Mouse (Mus musculus): Measurements from ENCODE around the gene Cacna1g. TPM values are rescaled to one million over a fixed set of nuclear protein-coding genes. Genes with fewer than 3 reads are reported as not detected.

The Cacna1g gene
- polyA plus RNA-seq (2014; fragmentation: Illumina TruSeq; extraction: RNeasy Lipid Tissue Mini Kit (QIAGEN cat#74804); ENCODE audit: low read depth, low replicate concordance): 28.5 TPM

DNA sequence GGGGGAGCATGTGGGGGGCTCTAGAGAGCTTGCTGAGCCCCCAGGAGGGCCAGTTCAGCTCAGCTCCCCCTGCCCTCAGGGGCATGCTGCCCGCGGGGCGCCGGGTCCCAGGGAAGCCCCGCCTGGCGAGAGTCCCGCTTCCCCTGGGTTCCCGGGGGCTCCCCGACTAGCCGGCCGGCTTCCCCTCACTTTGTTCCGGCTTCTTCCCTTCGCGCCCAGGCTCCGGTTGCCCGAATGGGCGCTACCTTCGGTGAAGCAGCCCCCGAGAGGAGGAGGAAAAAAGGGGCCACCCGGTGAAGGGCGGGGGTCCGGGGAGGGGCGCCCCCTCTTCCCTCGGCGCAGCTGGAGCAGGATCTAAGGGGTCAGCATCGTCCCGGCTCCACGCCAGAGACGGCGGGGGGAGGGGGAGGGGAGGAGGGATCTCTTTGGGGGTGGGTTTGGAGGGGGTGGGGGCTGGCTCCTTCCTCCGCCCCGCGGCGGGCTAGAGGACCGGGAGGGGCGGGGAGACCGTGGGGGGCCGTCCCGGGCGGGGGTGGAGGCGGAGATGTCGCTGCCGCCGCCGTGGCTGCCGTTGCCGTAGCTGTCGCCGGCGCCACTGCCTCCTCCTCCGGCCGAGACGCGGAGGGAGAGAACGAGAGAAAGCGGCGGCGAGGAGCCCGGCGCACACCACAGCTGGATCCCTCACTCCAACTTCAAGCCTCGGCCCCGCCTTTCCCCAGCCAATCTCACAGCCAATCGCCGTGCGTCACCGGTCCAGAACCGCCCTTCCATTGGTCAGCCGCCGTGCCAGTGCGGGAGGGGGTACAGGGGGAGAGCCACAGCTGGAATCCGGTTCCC, at the start of gene Cacna1g:
TSS of gene Cacna1g (minus strand) at position 492 of the 837 bp plus-strand sequence.

DNA sequence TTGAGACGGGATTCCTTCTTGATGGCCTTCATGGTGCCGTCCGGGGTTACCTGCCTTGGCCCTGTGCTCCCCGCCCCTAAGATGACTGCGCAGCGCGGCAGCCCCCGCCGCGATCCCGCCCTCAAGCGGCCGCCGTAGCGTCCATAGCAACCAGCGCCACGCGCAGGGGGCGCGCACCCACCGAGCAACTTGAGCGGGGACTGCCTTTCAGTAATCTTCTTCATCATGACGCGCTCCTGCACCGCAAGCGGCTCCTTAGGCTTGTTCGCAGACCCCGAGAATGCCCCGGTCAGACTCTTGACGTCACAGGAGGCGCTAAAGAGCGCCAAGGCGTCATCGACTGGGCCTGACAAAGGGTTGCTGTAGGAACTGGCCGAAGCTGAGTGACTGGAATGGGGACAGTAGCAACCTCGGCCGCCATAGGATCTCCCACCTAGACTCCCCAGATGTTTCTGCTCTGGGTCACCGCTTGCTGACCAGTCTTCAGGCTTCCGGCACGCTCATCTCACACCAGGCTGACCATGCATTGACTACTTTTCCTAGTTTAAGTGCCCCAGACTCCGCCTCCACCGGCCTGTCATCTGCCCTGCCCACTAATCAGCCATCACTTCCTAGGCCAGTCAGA, 47.3 kb upstream of the Cacna1g start, which contains the start of gene Mycbpap:
TSS of gene Mycbpap (minus strand) at position 524 of the 625 bp plus-strand sequence.

DNA sequence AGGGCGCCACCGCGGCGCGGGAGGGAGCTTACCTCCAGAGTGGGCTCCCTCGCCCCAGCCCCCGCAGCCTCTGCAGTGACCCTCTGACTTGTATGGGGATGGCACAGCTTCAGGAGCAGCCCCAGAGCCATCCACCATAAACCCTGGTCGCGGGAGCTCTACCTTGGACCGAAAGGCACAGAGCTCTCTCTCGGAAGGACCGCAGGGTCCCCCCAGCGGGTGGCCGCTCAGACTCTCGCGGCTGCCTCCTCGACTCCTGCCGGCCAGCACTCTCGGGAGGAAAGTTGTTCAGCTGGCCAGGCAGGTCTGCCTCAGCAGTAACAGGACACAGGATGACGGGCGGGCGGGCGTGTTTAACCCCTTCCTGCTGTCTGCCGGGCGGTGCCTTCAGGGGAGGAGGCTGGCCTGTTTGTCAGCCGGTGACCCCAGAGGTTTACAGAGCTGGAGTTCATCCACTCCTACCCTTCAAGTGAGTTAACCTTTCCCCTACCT, 25.7 kb upstream of the Cacna1g start, which contains the start of gene Epn3:
TSS of gene Epn3 (minus strand) at position 314 of the 492 bp plus-strand sequence.

DNA sequence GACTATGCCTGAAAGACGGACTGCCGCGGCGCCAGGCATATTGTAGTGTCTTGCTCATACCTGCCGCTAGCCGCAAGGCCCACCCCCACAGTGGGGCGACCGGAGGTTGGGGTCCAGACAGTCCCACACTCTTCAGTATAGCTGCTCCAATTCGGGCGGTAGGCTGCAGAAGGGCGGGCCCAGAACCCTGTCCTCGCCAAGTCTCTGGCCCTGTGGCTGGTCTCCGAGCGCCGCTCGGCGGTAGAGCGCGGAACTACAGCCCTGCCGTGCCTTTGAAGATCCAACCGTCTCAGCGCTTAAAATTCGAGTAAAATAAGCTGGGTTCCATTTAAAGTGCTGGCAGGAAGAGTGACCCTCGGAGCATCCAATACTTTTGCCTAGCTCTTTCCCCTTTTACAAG, 12.0 kb upstream of the Cacna1g start, which contains the start of gene Spata20:
TSS of gene Spata20 (minus strand) at position 179 of the 400 bp plus-strand sequence.

DNA sequence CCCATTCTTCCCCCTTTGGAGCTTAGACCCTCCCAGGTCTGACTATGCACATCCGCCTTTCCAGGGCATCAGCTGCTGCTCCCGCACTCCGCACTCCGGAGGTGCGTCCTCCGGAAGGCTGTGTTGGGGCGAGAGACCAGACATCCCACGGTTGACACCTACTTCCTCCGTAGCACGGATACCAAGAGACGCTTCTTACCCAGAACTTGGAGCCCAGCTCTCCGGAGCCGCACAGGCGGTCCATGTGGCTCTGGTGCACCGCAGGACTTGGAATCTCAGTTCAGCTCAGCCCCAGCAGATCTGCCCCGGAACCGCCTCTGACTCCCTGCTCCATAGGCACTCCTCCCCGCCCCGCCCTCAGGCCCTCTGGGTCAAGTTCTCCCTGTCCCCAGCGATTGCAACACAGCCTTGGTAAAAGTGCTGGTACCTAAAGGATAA, 81.3 kb downstream of the Cacna1g start, which contains the start of gene Abcc3:
TSS of gene Abcc3 (minus strand) at position 326 of the 438 bp plus-strand sequence.

Other genes starting within 250 kb of the Cacna1g start
- gene Wfikkn2, start 228.2 kb downstream of the Cacna1g start, polyA plus RNA-seq (2014; fragmentation: Illumina TruSeq; extraction: RNeasy Lipid Tissue Mini Kit (QIAGEN cat#74804); ENCODE audit: low read depth, low replicate concordance): 6.1 TPM
- not detected for gene Gm21885, start 192.3 kb downstream of the Cacna1g start, polyA plus RNA-seq (2014; fragmentation: Illumina TruSeq; extraction: RNeasy Lipid Tissue Mini Kit (QIAGEN cat#74804); ENCODE audit: low read depth, low replicate concordance)
- 70.5 TPM for gene Luc7l3, start 152.2 kb downstream of the Cacna1g start, polyA plus RNA-seq (2014; fragmentation: Illumina TruSeq; extraction: RNeasy Lipid Tissue Mini Kit (QIAGEN cat#74804); ENCODE audit: low read depth, low replicate concordance)
- gene Ankrd40, start 146.2 kb downstream of the Cacna1g start, polyA plus RNA-seq (2014; fragmentation: Illumina TruSeq; extraction: RNeasy Lipid Tissue Mini Kit (QIAGEN cat#74804); ENCODE audit: low read depth, low replicate concordance): 316 TPM
- 1.2 TPM for gene Abcc3, start 81.2 kb downstream of the Cacna1g start, polyA plus RNA-seq (2014; fragmentation: Illumina TruSeq; extraction: RNeasy Lipid Tissue Mini Kit (QIAGEN cat#74804); ENCODE audit: low read depth, low replicate concordance)
- 0.21 TPM for gene Spata20, start 12.0 kb upstream of the Cacna1g start, polyA plus RNA-seq (2014; fragmentation: Illumina TruSeq; extraction: RNeasy Lipid Tissue Mini Kit (QIAGEN cat#74804); ENCODE audit: low read depth, low replicate concordance)
- gene Epn3, start 25.8 kb upstream of the Cacna1g start, polyA plus RNA-seq (2014; fragmentation: Illumina TruSeq; extraction: RNeasy Lipid Tissue Mini Kit (QIAGEN cat#74804); ENCODE audit: low read depth, low replicate concordance): 22.0 TPM
- gene Mycbpap, start 47.5 kb upstream of the Cacna1g start, polyA plus RNA-seq (2014; fragmentation: Illumina TruSeq; extraction: RNeasy Lipid Tissue Mini Kit (QIAGEN cat#74804); ENCODE audit: low read depth, low replicate concordance): 0.42 TPM
- 8.5 TPM for gene Rsad1, start 75.1 kb upstream of the Cacna1g start, polyA plus RNA-seq (2014; fragmentation: Illumina TruSeq; extraction: RNeasy Lipid Tissue Mini Kit (QIAGEN cat#74804); ENCODE audit: low read depth, low replicate concordance)
- gene Chad, start 90.8 kb upstream of the Cacna1g start, polyA plus RNA-seq (2014; fragmentation: Illumina TruSeq; extraction: RNeasy Lipid Tissue Mini Kit (QIAGEN cat#74804); ENCODE audit: low read depth, low replicate concordance): 3.3 TPM
- gene Acsf2, start 127.7 kb upstream of the Cacna1g start, polyA plus RNA-seq (2014; fragmentation: Illumina TruSeq; extraction: RNeasy Lipid Tissue Mini Kit (QIAGEN cat#74804); ENCODE audit: low read depth, low replicate concordance): 24.4 TPM
- gene Lrrc59, start 155.6 kb upstream of the Cacna1g start, polyA plus RNA-seq (2014; fragmentation: Illumina TruSeq; extraction: RNeasy Lipid Tissue Mini Kit (QIAGEN cat#74804); ENCODE audit: low read depth, low replicate concordance): 32.7 TPM
- gene Mrpl27, start 179.6 kb upstream of the Cacna1g start, polyA plus RNA-seq (2014; fragmentation: Illumina TruSeq; extraction: RNeasy Lipid Tissue Mini Kit (QIAGEN cat#74804); ENCODE audit: low read depth, low replicate concordance): 77.7 TPM
- not detected for gene Eme1, start 179.8 kb upstream of the Cacna1g start, polyA plus RNA-seq (2014; fragmentation: Illumina TruSeq; extraction: RNeasy Lipid Tissue Mini Kit (QIAGEN cat#74804); ENCODE audit: low read depth, low replicate concordance)
- gene Xylt2, start 203.3 kb upstream of the Cacna1g start, polyA plus RNA-seq (2014; fragmentation: Illumina TruSeq; extraction: RNeasy Lipid Tissue Mini Kit (QIAGEN cat#74804); ENCODE audit: low read depth, low replicate concordance): 8.4 TPM
- gene Gm11541, start 230.3 kb upstream of the Cacna1g start, polyA plus RNA-seq (2014; fragmentation: Illumina TruSeq; extraction: RNeasy Lipid Tissue Mini Kit (QIAGEN cat#74804); ENCODE audit: low read depth, low replicate concordance): not detected